Mouse (Mus musculus) hindbrain, embryonic 13.5 days (tissue): ENCODE results near the gene Col11a2. TPM values are rescaled to one million over a fixed set of nuclear protein-coding genes. Genes with fewer than 3 reads are reported as not detected.

ENCODE experiments used
- ATAC-seq: fragments of 200-750 bp; cut with Nextera tagmentation; 2 replicates; pipeline ENCODE4 v1.8.0; 2017; ENCODE audit warnings: moderate TSS enrichment; ENCODE audit not compliant: low FRiP score
- H3K27ac ChIP-seq: fragments of 300-500 bp; sonication (generic); 2 replicates; pipeline ENCODE4 v1.5.1; 2015; ENCODE audit warnings: inconsistent platforms, mild to moderate bottlenecking, moderate library complexity
- H3K27me3 ChIP-seq: fragments of 300-500 bp; sonication (generic); 2 replicates; pipeline ENCODE4 v1.6.1; 2015; ENCODE audit warnings: mild to moderate bottlenecking, inconsistent platforms
- H3K36me3 ChIP-seq: fragments of 300-500 bp; sonication (generic); 2 replicates; pipeline ENCODE4 v1.6.1; 2015; ENCODE audit warnings: mild to moderate bottlenecking, inconsistent platforms
- H3K4me1 ChIP-seq: fragments of 300-500 bp; sonication (generic); replicated peaks from 2 replicates; pipeline ENCODE4 v1.6.1; 2015; ENCODE audit warnings: inconsistent platforms
- H3K4me2 ChIP-seq: fragments of 300-500 bp; sonication (generic); 2 replicates; pipeline ENCODE4 v1.6.1; 2015; ENCODE audit warnings: inconsistent platforms, mild to moderate bottlenecking, moderate library complexity
- H3K4me3 ChIP-seq: fragments of 300-500 bp; sonication (generic); 2 replicates; pipeline ENCODE4 v1.5.1; 2015; ENCODE audit warnings: mild to moderate bottlenecking, inconsistent platforms
- H3K9ac ChIP-seq: fragments of 300-500 bp; sonication (generic); 2 replicates; pipeline ENCODE4 v1.6.1; 2015; ENCODE audit warnings: mild to moderate bottlenecking, inconsistent platforms
- H3K9me3 ChIP-seq: fragments of 300-500 bp; sonication (generic); 2 replicates; pipeline ENCODE4 v1.6.1; 2016; ENCODE audit warnings: inconsistent platforms
- WGBS: fragments of 180-500 bp; shearing (Covaris S2); methylation state at CpG from one replicate; pipeline ENCODE4 v1.1.7; 2015; 5-methylcytosine and 5-hydroxymethylcytosine counted together
- polyA plus RNA-seq: library from polyadenylated mRNA; unstranded; fragments of >200 nt; fragmentation: Nextera tagmentation; extraction: Ambion mirVana; gene quantifications from 2 replicates; pipeline ENCODE4 v1.2.1, GENCODE M21; 2015

Gene Col11a2
- polyA plus RNA-seq, 1 experiment from 2014 or later: 3.2 TPM

DNA sequence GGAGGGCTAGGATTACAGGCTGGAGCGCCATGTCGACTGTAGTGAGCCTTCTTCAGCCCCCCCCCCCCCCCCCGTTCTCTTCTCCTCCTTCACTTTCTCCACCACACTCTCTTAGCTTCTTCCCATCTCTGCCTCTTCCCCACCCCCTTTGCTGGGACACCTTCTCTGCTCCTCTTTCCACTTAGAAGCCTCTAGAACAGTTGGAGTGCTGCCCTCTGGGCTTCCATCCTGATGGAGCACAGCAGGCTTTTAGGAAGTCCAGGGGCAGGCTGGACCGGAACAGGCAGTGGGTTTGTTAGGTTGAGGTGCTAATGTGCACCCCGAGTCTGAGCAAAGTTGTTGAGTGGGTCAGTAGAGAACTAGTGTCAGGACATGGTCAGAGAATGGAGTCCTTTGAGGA, 29.1 kb upstream of the Col11a2 start:
- no peak overlapping the region for H3K4me2 ChIP-seq
- peaks cover 4% of the 10 kb centered on the region; the same call in 1 of the 2 replicates for H3K36me3 ChIP-seq
- H3K4me3 ChIP-seq: no peak overlapping the region
- H3K4me1 ChIP-seq: no peaks in the 10 kb centered on the region
- no peak for ATAC-seq
- H3K27me3 ChIP-seq: no peaks in the 10 kb centered on the region
- H3K9me3 ChIP-seq: no peaks in the 10 kb centered on the region
- 73% methylated on average over 5 of the region's 5 CpGs for WGBS
- H3K27ac ChIP-seq: no peak overlapping the region
- H3K9ac ChIP-seq: no peak overlapping the region

- H3K36me3 ChIP-seq: peaks cover 16% of the 10 kb centered on the region
- H3K4me2 ChIP-seq: no peak overlapping the region
- H3K27me3 ChIP-seq: no peaks in the 10 kb centered on the region
- H3K9ac ChIP-seq: no peak overlapping the region
- no peak for ATAC-seq
- H3K27ac ChIP-seq: no peak overlapping the region
- H3K4me1 ChIP-seq: no peaks in the 10 kb centered on the region
- no peak overlapping the region for H3K4me3 ChIP-seq
- H3K9me3 ChIP-seq: no peaks in the 10 kb centered on the region
- WGBS: 97% methylated on average over 8 of the region's 8 CpGs
Observed at GRCm38 (mm10) chr17:34013436-34013835, 25.8 kb upstream of the Col11a2 start.

GRCm38 (mm10) chr17:34021539-34022413, 17.5 kb upstream of the Col11a2 start:
- 98% methylated on average over 23 of the region's 23 CpGs for WGBS
- no peaks in the 10 kb centered on the region for H3K27me3 ChIP-seq
- ATAC-seq: no peak
- H3K4me3 ChIP-seq: no peak overlapping the region
- H3K36me3 ChIP-seq: peaks cover 37% of the 10 kb centered on the region
- H3K9ac ChIP-seq: no peak overlapping the region; the same call in 1 of the 2 replicates
- H3K4me1 ChIP-seq: peaks cover 38% of the 10 kb centered on the region
- no peak overlapping the region for H3K4me2 ChIP-seq
- H3K27ac ChIP-seq: no peak overlapping the region
- H3K9me3 ChIP-seq: no peaks in the 10 kb centered on the region

DNA sequence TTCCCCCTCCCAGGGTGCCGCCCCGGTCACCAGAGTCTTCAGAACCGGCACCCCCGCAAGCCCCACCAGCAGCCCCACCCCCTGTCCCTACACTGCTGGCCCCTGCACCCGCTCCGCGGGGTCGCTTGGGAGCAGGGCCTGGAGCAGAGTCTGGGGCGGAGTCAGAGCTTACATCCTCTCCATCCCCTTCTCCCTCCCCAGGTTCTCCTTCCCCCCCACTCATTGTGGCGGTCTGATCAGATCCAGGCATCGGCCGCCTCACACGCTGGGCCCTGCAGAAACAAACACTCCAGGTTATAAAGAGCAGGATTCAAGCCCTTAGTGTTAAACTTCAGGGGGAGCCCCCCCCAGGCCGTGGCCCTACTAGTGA, 16.8 kb upstream of the Col11a2 start:
- Histone ChIP-seq H3K36me3 (peaks cover 35% of the 10 kb centered on the region), H3K4me3 (no peak overlapping the region), H3K4me1 (peaks cover 45% of the 10 kb centered on the region), H3K9me3 (no peaks in the 10 kb centered on the region), H3K27ac (no peak overlapping the region), H3K9ac (peak overlapping the region; percentile 19; the same call in 1 of the 2 replicates), H3K27me3 (no peaks in the 10 kb centered on the region), H3K4me2 (no peak overlapping the region)
- no peak for ATAC-seq
- WGBS: 89% methylated on average over 14 of the region's 14 CpGs

DNA sequence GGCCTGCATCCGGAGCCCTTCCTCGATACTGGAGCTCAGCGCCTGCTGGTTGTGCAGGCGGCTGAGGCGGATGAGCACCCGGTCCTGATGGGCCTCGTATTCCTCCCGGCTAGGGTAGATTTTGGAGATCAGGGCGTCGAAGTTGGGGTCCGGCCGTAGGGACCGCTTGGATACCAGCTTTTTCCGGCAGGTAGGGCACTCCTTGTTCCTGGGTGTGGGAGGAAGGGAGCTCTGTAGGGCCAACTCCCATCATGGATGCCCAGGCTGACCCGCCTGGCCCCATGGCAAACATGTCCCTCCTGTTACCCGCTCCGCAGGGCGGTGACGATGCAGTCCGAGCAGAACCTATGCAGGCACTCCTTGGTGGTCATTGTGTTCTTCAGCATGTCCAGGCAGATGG, 16.2 kb upstream of the Col11a2 start:
- H3K9me3 ChIP-seq: no peaks in the 10 kb centered on the region
- no peaks in the 10 kb centered on the region for H3K27me3 ChIP-seq
- no peak overlapping the region for H3K4me2 ChIP-seq
- H3K9ac ChIP-seq: no peak overlapping the region
- peaks cover 49% of the 10 kb centered on the region for H3K4me1 ChIP-seq
- H3K36me3 ChIP-seq: peaks cover 35% of the 10 kb centered on the region
- H3K4me3 ChIP-seq: no peak overlapping the region
- ATAC-seq: no peak
- WGBS: 96% methylated on average over 20 of the region's 20 CpGs
- H3K27ac ChIP-seq: no peak overlapping the region

DNA sequence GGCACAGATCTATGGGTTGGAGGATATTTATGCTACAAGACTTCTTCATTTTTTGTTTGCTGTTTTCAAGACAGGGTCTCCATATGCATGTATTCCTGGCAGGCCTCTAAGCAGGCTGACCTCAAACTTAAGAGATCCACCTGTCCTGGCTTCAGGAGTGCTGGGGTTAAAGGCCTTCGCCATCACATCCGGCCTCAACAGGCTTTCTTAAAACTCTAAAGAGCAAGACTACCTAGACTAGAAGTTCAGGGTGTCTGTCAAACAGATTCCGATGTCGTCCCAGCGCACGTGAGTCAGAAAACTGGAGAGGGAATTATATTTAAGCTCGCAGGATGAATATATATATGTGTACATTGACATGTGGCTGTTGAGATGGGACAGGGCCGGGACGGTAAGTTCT, 15.6 kb upstream of the Col11a2 start:
- Histone ChIP-seq H3K4me1 (peaks cover 56% of the 10 kb centered on the region), H3K9ac (peak overlapping the region; percentile 99), H3K27me3 (no peaks in the 10 kb centered on the region), H3K36me3 (peaks cover 40% of the 10 kb centered on the region), H3K4me3 (peak overlapping the region; percentile 83), H3K27ac (peak overlapping the region; percentile 99), H3K9me3 (no peaks in the 10 kb centered on the region), H3K4me2 (peak overlapping the region; percentile 99)
- no peak for ATAC-seq
- 66% methylated on average over 9 of the region's 9 CpGs for WGBS

DNA sequence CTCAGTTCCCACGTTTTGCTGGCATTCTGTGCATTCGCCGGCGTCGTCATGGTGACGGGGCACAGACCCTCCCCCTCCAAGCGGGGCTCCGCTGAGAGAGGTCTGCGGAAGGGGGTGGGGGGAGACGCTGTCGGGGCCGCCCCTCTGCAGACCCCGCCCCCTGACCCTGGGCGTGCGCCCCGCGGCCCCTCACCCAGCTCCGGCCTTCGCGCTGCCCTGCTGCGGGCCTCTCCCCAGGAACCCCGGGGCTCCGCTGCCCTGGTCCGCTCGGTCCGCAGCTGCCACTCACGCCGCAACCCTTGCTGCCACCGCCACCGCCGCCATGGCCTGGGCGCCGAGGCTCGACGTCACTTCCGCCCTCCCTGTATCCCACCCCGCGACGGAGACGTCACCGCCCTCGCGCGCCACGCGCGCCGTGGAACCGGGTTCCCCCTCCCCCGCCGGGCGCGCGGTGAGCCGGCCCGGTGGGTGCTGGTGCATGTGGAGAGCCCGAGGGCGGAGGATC, 14.9 kb upstream of the Col11a2 start, which contains the start of gene Ring1:
Gene Ring1 (minus strand): TSS at position 364 of the 505 bp plus-strand sequence.
- Histone ChIP-seq H3K4me1 (peaks cover 63% of the 10 kb centered on the region), H3K36me3 (peaks cover 46% of the 10 kb centered on the region), H3K9ac (peak within 1 kb of the TSS; percentile 99), H3K27me3 (no peaks in the 10 kb centered on the region), H3K9me3 (no peaks in the 10 kb centered on the region), H3K4me2 (peak within 1 kb of the TSS; percentile 99), H3K27ac (peak within 1 kb of the TSS; percentile 99), H3K4me3 (peak within 1 kb of the TSS; percentile 83)
- peak; percentile 76 for ATAC-seq
- WGBS: under 1% methylated on average over 43 of the region's 58 CpGs

DNA sequence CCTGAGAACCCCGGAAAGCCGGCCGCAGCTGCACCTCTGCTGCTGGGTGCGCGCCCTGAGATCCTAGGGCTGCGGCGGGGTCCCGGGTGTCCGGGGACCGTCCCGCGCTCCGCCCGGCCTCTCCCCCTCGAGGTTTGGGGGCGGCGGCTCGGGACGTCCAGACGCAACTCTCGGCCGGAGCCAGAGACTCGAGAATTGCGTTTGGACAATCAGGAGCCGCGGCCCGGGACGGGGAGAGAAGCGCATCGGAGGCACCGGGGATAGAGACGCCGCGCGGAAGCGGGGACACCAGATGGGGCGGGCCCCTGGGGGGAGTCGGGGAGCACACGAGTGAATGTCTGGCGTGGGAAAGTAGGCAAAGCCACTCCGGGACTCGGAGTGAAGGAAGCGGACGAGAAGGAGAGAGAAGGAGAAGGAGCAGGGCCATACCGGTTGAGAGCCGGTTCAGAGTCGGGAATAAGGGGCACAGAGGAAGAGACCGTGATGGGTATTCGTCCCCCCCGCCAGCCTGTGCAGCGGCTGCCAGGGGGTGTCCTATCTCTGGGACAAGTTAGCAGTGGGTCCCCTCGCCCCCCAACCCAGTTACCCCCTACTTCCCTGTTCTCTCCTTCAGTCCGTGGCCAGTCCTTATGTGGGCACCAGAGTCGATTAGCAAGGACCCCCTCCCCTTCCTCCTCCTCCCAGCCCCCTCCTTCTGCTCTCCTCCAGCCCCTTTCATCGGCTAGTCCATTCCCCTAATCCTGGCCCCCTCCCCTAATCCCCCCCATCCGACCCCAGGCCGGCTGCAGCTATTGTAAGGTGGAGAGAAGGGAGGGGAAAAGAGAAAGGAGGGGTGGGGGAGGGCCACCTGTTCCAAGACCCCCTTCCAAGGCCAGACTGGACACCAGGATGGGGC, 14.1 kb upstream of the Col11a2 start:
- WGBS: under 1% methylated on average over 57 of the region's 57 CpGs
- H3K27me3 ChIP-seq: no peaks in the 10 kb centered on the region
- ATAC-seq: peak; percentile 12
- H3K4me3 ChIP-seq: peak overlapping the region; percentile 83
- H3K4me2 ChIP-seq: peak overlapping the region; percentile 99
- H3K4me1 ChIP-seq: peaks cover 70% of the 10 kb centered on the region
- H3K9me3 ChIP-seq: no peaks in the 10 kb centered on the region
- peak overlapping the region; percentile 99 for H3K9ac ChIP-seq
- peak overlapping the region; percentile 99 for H3K27ac ChIP-seq
- H3K36me3 ChIP-seq: peaks cover 50% of the 10 kb centered on the region

DNA sequence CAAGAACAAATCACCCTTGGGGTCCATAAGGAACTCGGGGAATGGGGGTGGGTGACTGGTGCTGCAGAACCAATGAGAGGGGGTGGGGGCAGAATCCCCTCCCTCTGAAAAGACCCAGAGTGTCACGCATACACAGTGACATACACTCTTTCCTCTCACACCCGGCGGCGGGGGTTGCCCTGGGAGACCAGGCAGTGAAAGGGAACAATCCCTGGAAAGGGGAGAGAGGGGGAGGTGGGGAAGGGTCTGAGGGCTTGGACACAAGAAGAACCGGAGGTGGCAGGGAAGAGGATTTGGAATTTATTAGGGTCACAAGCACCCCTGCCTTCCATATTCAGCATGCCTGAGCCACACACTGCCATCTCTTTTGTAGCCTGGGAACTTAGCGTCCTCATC, 13.5 kb upstream of the Col11a2 start:
- Histone ChIP-seq H3K4me2 (peak overlapping the region; percentile 99), H3K27me3 (no peaks in the 10 kb centered on the region), H3K4me3 (peak overlapping the region; percentile 83), H3K36me3 (peaks cover 45% of the 10 kb centered on the region), H3K9ac (peak overlapping the region; percentile 99), H3K4me1 (peaks cover 77% of the 10 kb centered on the region), H3K9me3 (no peaks in the 10 kb centered on the region), H3K27ac (peak overlapping the region; percentile 99)
- WGBS: 3% methylated on average over 7 of the region's 7 CpGs
- ATAC-seq: peak; percentile 14

- Histone ChIP-seq H3K36me3 (peaks cover 40% of the 10 kb centered on the region), H3K27ac (peak overlapping the region; percentile 99), H3K9me3 (no peaks in the 10 kb centered on the region), H3K4me3 (peak overlapping the region; percentile 83), H3K4me1 (peaks cover 79% of the 10 kb centered on the region), H3K9ac (peak overlapping the region; percentile 99), H3K27me3 (no peaks in the 10 kb centered on the region), H3K4me2 (peak overlapping the region; percentile 99)
- ATAC-seq: no peak
- 17% methylated on average over 2 of the region's 2 CpGs for WGBS
Observed at GRCm38 (mm10) chr17:34026221-34026620, 13.0 kb upstream of the Col11a2 start.

- Histone ChIP-seq H3K9ac (peak overlapping the region; percentile 99), H3K27me3 (no peaks in the 10 kb centered on the region), H3K4me3 (peak overlapping the region; percentile 83), H3K4me1 (peaks cover 78% of the 10 kb centered on the region), H3K36me3 (peaks cover 31% of the 10 kb centered on the region), H3K27ac (peak overlapping the region; percentile 99), H3K4me2 (peak overlapping the region; percentile 99), H3K9me3 (no peaks in the 10 kb centered on the region)
- 2% methylated on average over 29 of the region's 36 CpGs for WGBS
- ATAC-seq: no peak
Observed at GRCm38 (mm10) chr17:34026917-34027655, 12.2 kb upstream of the Col11a2 start.
